Mouse (Mus musculus) liver, adult 2 months (tissue): ENCODE measurements around the gene Slc13a2.

Experiments
- CTCF ChIP-seq: fragments of 200-500 bp; IDR thresholded peaks from 2 replicates; pipeline ENCODE4 v1.5.1; 2011; ENCODE audit warnings: low read depth, low read length, control low read depth
- POLR2A ChIP-seq: fragments of 200-500 bp; IDR thresholded peaks from 2 replicates; pipeline ENCODE4 v1.6.1; 2011; ENCODE audit warnings: low read length, control low read depth; ENCODE audit not compliant: insufficient read depth; ENCODE audit errors: extremely low read depth

DNA sequence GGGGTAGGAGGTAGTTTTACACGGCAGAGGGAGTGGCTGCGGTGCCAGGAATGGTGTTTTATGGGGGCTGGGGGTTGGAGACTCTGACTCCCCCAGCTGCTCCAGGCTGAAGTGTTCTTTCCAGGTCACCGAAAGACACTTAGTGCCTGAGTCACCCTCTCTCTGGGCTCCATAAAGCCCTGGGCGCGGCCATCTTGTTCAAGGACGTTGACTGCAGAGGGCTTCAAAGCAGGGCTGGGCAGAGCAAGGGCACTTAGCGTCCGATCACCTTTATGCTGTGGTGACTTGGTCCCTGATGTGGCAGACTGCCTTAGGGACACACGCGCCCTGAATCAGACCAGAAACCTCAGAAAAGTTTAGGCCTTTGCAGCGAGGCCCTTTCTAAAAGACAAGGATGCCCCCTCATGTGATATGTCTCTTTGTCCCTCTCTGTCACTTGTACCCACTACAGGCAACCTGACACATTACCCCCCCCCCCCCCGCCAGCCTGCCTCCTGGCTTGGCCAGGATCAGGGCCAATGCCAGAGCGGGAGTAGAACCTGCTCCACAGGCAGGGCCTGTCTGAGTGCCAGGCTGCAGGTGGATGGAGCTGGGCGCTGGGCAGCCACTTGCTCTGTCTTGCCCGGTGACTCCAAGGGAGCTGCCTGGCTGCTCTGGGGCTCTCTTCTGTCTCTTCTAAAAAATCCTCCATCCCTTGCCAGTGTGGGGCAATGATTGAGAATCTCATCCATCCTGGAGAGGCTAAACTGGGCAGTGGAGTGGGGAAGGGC, 54.4 kb downstream of the Slc13a2 start:
- TF ChIP-seq POLR2A = no peak
- no peak for TF ChIP-seq CTCF
